Mouse (Mus musculus) hindbrain, embryonic 16.5 days (tissue): ENCODE measurements at regions not wholly inside any gene's neighbourhood (a gene's known extent, or its start where the extent isn't known, plus 50 kb on each side); places are given as distances from the start of the nearest gene placed in this dataset.

Experiments used
- ATAC-seq: fragments of 200-750 bp; cut with Nextera tagmentation; 2 replicates; pipeline ENCODE4 v1.8.0; 2017; ENCODE audit warnings: moderate TSS enrichment, moderate library complexity
- H3K27ac ChIP-seq: fragments of 300-500 bp; sonication (generic); 2 replicates; pipeline ENCODE4 v1.5.1; 2014; ENCODE audit warnings: low read depth, mild to moderate bottlenecking, control low read depth, low read length, moderate library complexity
- H3K27me3 ChIP-seq: fragments of 300-500 bp; sonication (generic); replicated peaks from 2 replicates; pipeline ENCODE4 v1.6.1; 2014; ENCODE audit warnings: low read length; ENCODE audit not compliant: control insufficient read depth, insufficient read depth
- H3K36me3 ChIP-seq: fragments of 300-500 bp; sonication (generic); 2 replicates; pipeline ENCODE4 v1.6.1; 2014; ENCODE audit warnings: mild to moderate bottlenecking, low read length, moderate library complexity, mixed read lengths; ENCODE audit not compliant: control insufficient read depth, insufficient read depth
- H3K4me1 ChIP-seq: fragments of 300-500 bp; sonication (generic); 2 replicates; pipeline ENCODE4 v1.6.1; 2014; ENCODE audit warnings: low read depth, low read length; ENCODE audit not compliant: control insufficient read depth, insufficient read depth
- H3K4me2 ChIP-seq: fragments of 300-500 bp; sonication (generic); 2 replicates; pipeline ENCODE4 v1.6.1; 2014; ENCODE audit warnings: mild to moderate bottlenecking, low read length, control low read depth, moderate library complexity
- H3K4me3 ChIP-seq: fragments of 300-500 bp; sonication (generic); 2 replicates; pipeline ENCODE4 v1.5.1; 2014; ENCODE audit warnings: mild to moderate bottlenecking, low read length, control low read depth, moderate library complexity
- H3K9ac ChIP-seq: fragments of 300-500 bp; sonication (generic); 2 replicates; pipeline ENCODE4 v1.6.1; 2014; ENCODE audit warnings: low read depth, mild to moderate bottlenecking, control low read depth, low read length, moderate library complexity
- H3K9me3 ChIP-seq: fragments of 300-500 bp; sonication (generic); 2 replicates; pipeline ENCODE4 v1.6.1; 2014; ENCODE audit warnings: mild to moderate bottlenecking, low read length, moderate library complexity; ENCODE audit not compliant: control insufficient read depth
- WGBS: fragments of 180-500 bp; shearing (Covaris S2); extraction: QIAGEN DNeasy Blood & Tissue Kit; methylation state at CpG from one replicate; pipeline ENCODE4 v1.1.7; 2014; 5-methylcytosine and 5-hydroxymethylcytosine counted together

GRCm38 (mm10) chr7:51783070-51783776 is 78.6 kb upstream of the Gas2 start:
- H3K27ac ChIP-seq: peak overlapping the region; percentile 49; the same call in 1 of the 2 replicates
- no peak for ATAC-seq
- WGBS: 71% methylated on average over 4 of the region's 4 CpGs

GRCm38 (mm10) chr7:51783923-51784686 is 77.7 kb upstream of the Gas2 start:
- ATAC-seq: peak; percentile 89
- WGBS: 32% methylated on average over 14 of the region's 14 CpGs
- Histone ChIP-seq H3K4me3 (no peak overlapping the region), H3K4me1 (peaks cover 4% of the 10 kb centered on the region), H3K9me3 (no peaks in the 10 kb centered on the region), H3K9ac (no peak overlapping the region), H3K4me2 (peak overlapping the region; percentile 0; the same call in 1 of the 2 replicates), H3K27me3 (no peaks in the 10 kb centered on the region), H3K27ac (peak overlapping the region; percentile 64), H3K36me3 (no peaks in the 10 kb centered on the region)

More at GRCm38 (mm10) chr7:51783070-51783776, 78.6 kb upstream of the Gas2 start:
- Histone ChIP-seq H3K4me2 (no peak overlapping the region), H3K36me3 (no peaks in the 10 kb centered on the region), H3K9ac (no peak overlapping the region), H3K4me3 (no peak overlapping the region), H3K4me1 (peaks cover 4% of the 10 kb centered on the region), H3K27me3 (no peaks in the 10 kb centered on the region), H3K9me3 (no peaks in the 10 kb centered on the region)

- Histone ChIP-seq H3K36me3 (no peaks in the 10 kb centered on the region), H3K9ac (peak overlapping the region; percentile 31; the same call in 1 of the 2 replicates), H3K9me3 (no peaks in the 10 kb centered on the region), H3K4me3 (peak overlapping the region; percentile 15; the same call in 1 of the 2 replicates), H3K4me1 (peaks cover 3% of the 10 kb centered on the region), H3K4me2 (peak overlapping the region; percentile 43), H3K27ac (peak overlapping the region; percentile 41), H3K27me3 (no peaks in the 10 kb centered on the region)
- 26% methylated on average over 17 of the region's 17 CpGs for WGBS
- ATAC-seq: peak; percentile 87
Measured at GRCm38 (mm10) chr7:51790690-51791560, 70.9 kb upstream of the Gas2 start.

DNA sequence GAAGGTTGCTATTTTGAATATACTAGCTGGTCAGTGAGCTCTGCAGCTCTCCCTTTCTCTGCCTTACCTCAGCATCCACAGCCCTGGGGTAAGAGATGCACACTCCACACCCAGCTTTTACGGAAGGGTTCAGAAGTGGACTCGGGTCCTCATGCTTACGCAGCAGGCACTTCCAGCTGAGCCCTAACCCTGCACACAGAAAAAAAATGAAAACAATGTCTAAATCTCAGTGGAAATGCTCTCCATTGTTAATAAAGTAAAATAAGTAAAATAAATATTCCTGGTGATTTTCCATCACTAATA is 70.3 kb upstream of the Gas2 start:
- Histone ChIP-seq H3K4me3 (no peak overlapping the region), H3K4me1 (peaks cover 3% of the 10 kb centered on the region), H3K27ac (peak overlapping the region; percentile 41), H3K27me3 (no peaks in the 10 kb centered on the region), H3K36me3 (no peaks in the 10 kb centered on the region), H3K4me2 (peak overlapping the region; percentile 43), H3K9ac (no peak overlapping the region), H3K9me3 (no peaks in the 10 kb centered on the region)
- 0 out of 2 replicates have a peak, but pooled peaks have one; percentile 52 for ATAC-seq
- 54% methylated on average over 3 of the region's 3 CpGs for WGBS
